Mouse (Mus musculus): ENCODE measurements around the gene Map4k1. TPM values are rescaled to one million over a fixed set of nuclear protein-coding genes. Genes with fewer than 3 reads are reported as not detected.

The Map4k1 gene
- total RNA-seq, 2 experiments from 2014 or later, result 0.29 to 0.36 TPM

DNA sequence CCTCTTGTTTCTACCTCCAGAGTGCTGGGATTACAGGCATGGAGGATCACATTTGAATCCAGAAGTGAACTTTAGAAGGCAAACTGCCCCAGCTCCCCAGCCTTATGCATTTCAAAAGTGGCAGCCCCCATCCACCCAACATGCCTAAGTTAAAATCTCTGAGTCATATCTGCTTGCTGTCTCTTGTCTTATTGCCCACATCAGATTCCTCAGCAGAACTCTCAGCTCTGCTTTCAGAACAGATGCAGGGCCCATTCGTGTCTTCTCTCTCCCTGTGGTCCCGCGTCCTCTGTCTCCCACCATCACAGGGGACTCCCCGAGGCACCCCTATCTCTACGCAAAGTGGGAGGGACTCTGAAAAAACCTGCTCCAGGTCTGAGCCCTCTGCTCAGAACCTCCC lies 44.3 kb downstream of the Map4k1 start:
- DNase-seq, result no peak

DNA sequence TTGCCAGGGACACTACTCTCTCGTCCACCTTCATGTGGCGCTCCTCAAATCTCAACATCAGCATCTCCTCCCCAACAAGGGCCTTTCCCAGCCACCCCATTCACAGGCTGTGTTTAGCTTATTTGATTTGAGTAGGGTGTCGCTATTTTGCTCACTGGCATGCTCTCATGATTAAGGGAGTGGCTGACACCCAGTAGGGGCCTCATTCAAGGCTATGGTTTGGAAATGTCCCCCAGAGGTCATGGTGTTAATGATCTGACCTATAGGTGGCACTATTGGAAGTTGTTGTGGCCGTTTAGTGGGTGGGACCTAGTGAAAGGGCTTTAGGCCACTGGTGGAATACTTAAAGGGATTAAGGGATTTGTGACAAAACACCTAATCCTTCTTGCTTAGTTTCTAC lies 45.0 kb downstream of the Map4k1 start:
- DNase-seq, result no peak

DNA sequence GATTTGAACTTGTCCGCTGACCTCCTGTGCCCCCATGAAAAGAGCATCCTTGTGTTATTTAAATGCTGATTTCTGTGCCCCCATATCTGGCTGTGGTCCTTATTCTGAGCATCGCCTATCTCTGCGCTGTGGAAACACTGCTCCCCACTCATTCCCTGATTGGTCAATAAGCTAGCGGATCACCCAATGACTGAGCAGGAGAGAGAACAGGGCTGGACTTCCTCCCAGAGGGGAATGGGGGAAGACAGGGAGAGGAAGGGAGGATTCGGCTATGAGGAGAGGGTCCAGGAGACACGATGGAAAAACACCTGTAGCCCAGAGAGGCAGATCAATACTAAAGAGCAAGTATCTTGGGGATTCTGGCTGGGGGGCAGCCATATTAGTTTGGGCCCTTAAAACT lies 46.9 kb downstream of the Map4k1 start:
- DNase-seq, result no peak

DNA sequence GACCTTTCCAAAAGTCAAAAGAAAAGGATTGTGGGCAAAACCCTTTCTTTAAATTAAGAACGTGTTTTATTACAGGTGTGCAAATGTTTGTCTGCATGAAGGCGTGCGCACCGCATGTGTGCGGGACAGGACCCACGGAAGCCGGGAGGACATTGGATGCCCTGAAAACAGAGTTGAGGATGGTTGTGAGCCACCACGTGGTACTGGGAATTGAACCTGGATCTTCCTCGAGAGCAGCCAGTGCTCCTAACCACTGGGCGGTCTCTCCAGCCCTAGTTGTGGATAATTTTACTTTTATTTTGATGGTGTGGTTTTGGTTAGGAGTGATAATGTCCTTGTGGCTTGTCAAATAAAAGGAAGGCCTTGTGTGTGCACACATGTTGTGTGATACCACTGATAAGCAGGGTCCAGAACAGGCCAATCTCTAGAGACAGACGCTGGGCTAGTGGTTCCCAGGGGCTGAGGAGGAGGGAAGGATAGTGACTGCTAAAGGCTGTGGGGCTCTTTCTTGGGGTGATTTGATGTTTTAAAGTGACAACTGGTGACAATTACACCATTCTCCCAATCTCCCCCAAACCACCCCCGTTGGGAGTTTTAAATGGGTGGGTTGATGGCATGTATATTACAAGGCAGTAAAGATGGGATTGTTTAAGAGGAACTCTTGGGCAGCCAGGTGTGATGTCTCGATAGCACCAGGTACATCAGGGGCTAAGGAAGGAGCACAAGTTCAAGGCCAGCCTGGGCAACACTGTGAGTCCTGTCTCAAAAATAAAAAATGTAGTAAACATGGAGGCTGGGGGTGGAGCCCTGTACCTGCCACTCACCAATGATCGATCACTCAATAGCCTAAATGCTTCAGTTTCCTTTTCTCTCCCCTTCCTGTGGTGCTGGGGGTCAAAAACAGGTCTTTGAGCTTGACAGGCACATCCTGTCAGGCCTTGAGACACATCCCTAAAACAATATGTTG lies 48.1 kb downstream of the Map4k1 start:
- DNase-seq, result no peak

DNA sequence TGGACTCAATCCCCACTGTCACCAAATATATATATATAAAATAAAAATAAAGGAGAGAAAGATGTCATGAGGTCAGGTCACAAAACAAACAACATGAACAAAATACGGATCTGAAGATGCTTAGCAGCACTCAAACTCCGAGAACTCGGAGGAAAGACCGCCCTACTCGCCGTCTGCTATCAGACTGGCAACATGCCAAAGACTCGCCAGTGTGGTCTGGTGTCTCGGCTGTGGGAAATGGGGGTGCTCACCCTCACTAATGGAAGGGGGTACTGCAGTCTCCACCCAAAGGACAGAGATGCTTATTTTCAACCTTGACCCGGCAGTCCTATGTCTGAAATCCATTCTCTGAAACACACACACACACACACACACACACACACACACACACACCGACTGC lies 49.8 kb downstream of the Map4k1 start:
- DNase-seq, result no peak

DNA sequence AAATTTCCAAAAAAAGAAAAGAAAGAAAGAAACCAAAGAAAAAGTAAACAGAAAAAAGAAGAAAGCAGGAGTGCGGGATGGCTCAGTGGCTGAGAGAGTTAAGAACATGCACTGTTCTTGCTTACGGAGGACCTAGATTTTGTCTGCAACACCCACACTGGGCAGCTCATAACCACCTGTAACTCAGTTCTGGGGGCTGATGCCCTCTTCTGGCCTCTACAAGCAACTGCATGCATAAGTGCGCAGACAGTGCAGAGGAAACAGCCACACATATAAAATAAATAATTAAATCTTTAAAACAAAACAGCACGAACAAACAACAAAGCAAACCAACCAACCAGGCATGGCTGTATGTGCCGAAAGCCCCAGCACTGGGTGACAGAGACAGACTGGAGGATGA lies 50.8 kb downstream of the Map4k1 start:
- DNase-seq, result no peak

DNA sequence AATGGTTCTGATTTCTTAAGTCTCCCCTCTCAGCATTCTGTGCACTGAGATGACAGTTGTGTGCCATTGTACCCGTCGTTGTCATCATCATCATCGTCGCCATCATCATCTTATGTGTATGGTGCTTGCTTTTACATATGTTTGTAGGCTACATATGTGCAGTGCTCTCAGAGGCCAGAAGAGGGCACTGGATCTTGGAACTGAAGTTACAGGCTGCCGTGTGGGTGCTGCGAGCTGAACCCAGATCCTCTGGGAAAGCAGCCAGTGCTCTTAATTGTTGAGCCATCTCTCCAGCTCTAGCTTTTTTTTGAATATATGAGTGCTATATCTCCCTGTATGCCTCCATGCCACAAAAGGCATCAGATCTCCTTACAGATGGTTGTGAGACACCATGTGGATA lies 55.4 kb downstream of the Map4k1 start:
- DNase-seq, result no peak

DNA sequence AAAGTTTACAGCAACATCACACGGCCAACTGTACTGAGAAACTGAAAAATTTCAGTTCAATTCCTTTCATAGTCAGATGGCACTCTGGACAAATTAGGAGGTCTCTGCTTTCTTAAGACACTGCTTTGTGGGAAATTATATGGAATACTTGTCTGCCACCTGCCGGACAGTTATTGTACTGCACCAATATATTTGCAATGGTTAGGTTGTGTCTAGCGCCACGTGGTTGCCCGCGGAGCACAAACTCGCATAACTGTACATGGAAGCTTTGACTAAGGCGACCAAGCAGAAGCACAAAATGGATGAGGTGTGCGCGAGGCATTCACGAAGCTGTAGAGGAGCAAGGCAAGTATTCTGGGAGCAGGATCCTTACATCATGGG lies 57.7 kb downstream of the Map4k1 start:
- peak; percentile 54 for DNase-seq

DNA sequence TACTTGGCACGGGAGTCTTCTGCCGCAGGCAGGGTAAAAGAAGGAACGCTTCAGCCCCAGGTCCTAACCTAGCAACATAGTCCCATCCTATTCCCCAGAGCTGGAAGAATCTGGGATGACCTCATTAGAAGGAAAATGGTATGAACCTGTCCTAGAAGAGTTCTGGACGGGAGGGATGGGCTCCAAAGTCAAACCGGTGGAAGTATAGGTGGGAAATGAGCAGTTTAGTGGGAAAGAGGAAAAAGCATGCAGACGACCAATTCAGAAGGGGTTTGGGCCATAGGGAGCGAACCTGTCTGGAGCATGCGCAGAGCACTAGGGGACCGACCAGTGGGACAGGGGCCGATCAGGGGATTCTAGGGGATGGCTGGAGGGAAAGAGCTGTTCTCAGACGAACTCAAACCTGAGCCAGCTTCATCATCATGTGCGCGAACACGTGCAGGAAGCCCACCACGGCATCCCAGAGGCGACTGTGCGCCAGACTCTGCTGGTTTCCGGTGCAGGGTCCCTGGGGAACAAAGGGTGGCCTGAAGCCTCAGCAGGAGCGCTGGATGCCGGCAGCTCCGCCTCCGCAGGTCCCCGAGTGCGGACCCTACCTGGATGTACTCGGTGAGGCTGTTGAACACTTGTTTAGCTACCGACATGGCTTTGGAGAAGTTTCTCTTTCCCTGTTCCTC lies 58.3 kb downstream of the Map4k1 start:
- no peak for DNase-seq

DNA sequence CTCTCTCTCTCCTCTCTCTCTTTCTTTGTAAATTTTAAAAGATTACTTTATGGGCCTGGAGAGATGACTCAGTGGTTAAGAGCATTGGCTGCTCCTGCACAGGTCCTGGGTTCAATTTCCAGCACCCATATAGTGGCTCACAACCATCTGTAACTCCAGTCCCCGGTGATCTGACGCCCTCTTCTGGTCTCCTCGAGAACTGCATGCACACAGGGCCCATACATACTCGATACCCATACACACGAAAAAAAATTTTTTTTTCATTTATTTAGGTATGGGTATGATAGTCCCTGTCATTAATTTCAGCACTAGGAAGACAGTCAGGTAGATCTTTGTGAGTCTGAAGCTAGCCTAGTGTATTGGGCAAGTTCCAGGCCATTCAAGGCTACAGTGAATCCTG lies 59.3 kb downstream of the Map4k1 start:
- DNase-seq, result no peak

DNA sequence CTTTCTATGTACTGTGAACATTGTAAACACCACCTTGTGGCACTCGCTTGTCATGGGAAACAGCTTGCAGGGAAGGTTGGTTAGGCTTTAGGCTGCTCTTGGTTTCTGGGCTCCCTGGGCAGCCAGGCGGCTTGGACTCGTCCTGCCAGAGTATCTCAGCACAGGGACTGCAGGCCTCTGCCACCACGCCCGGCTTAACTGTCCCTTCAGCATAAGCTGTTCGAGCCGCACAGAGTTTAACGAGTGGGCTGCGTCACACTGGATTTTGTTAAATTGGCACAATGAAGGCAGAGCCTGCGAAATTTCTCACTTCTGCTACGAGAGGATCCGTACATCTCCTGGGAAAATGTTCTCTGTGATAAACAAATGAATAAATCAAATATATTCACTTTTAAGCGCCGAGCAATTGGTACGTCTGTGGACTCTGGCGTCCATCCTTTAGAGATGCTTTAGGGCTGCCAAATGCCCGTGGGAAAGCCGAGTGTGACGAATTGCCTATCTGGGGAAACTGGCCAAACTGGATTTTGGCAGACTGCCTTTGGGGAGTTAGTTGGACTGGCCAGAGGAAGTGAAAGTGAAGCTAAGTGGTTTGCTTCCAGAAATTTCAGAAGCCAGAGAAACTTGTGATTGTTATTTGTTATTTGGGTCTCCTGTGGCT lies 61.3 kb downstream of the Map4k1 start:
- DNase-seq, result peak; percentile 74

DNA sequence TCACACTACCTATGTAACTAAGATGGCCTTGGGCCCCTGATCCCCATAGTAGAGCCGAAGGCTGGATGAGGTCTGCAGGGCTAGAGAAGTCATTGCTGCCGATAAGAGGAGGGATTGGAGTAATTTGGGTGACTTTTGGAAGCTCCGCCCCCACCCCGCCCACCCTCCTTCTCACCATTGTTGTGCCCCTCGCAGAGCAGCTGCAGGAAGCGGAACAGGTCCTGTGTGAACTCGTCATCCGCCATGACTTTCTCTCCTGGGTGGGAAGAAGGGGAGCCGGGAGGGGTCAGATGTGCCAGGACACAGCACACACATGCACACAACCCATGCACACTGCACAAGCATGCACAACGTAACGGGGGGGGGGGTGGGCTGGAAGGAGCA lies 61.8 kb downstream of the Map4k1 start:
- DNase-seq, result no peak

DNA sequence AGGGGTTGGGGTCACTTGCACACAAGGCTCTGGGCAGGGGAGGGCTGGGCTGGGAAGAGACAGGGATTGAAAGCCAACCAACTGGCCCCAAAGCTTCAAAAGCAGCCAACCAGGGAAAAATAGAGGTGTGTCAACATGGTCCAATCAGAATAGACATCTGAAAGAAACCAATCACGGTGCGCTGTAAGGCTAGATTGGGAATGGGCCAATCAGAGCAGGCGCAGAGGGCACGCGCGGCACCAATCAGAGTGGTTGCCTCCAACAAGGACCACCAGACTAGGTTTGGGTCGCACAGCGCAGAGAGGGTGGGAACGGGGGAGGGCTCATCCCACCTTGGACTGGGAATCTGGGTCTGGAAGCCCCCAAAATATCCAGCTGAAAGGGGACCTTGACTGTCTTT lies 62.5 kb downstream of the Map4k1 start:
- no peak for DNase-seq

DNA sequence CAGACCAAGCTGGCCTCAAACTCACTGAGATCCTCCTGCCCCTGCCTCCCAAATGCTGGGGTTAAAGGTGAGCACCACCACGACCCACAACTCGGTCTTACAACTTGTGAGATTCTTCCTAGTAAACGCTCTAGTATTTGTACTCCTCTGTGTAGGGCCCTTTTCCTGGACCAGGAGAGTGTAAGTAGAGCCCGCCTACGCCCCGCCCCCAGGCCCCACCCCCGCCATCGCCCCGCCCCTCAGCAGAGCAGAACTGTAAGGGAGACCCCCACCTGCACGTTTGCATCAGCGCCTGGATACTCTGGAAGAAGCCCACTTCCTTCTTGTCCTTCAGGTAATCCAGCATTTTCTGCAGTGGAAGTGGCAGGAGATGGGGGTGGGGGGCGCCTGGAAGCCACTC lies 64.7 kb downstream of the Map4k1 start:
- DNase-seq, result no peak

DNA sequence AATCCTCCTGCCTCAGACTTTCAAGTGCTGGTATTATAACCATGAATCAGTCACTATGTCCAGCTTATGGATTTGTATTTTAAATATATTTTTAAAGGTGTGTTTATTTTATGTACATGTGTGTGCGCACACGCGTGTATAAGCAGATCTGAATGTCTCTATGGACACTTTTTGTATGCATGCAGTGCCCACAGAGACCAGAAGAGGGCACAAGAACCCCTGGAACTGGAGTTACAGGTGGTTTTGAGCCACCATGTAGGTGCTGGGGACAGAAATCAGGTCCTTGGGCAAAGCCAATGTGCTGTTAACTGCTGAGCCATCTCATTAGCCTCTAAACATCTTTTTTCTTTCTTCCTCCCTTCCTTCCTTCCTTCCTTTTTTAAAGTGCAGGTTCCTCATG lies 66.2 kb downstream of the Map4k1 start:
- DNase-seq, result no peak

DNA sequence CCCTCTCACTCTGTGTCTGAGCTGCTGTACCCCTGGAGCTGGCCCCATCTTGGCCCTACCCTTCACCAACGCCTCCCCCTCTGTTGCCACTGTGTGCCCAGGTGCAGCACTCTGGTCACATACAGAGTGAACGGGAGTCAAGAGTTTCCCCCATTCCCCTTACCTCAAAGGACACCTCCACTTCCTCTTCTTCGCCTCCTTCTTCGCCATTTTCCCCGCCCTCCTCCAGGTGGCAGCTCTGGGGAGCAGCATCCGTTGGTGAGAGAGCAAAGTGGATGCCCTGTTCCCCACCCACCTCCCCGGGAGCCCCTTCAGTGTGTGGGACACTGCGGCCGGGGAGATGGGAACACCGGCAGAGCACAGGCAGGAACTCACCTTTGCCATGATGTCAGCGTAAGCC lies 66.8 kb downstream of the Map4k1 start:
- DNase-seq, result no peak

DNA sequence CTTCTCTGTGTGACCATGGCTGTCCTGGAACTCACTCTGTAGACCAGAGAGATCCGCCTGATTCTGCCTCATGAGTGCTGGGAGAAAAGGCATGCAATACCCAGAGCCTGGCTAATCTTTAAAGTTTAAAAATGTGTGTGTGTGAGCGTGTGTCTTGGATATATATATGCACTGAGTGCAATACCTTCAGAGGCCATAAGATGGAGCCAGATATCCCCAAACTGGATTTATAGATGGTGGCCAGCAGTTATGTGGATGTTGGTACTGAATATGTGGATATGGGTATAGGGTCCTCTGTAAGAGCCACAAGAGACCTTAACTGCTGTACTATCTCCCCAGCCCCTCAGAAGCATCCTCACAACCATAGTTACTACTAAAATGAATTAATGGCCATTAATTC lies 68.9 kb downstream of the Map4k1 start:
- DNase-seq, result no peak

DNA sequence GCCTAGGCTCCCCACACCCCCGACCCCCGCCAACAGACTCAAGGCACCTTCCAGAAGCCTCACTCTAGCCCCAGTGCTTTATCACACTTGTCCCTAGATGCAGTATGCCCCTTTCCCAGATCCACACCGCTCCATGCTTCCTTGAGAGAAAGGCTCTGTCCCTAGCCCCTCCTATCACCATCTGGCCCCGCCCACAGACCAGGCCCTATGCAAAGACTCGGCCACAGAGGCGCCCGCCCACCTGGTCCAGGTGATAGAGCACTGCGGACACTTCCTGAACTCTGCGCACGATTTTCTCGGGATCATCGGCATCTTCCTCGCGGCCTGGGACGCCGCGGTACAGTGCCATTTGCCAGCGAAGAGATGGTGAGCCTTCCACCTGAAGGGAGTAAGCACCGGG lies 71.0 kb downstream of the Map4k1 start:
- no peak for DNase-seq

Small RNA genes within 50 kb of the gene (microRNA-seq; reads per million reads assigned to microRNA genes)
- gene Gm44408 (ENCODE audit: borderline replicate concordance in 2 of 2), result 0 reads per million in 2 experiments

Other genes with a start within 250 kb of the Map4k1 start
- 10 to 100 TPM; 35.2 to 46.5 TPM for gene Mrps12, start 240.2 kb upstream of the Map4k1 start, total RNA-seq (2021)
- 10 to 100 TPM; 13.5 to 15.6 TPM for gene Sars2, start 240.1 kb upstream of the Map4k1 start, total RNA-seq (2021)
- not detected for gene Ccer2, start 225.9 kb upstream of the Map4k1 start, total RNA-seq (2021)
- 10 to 100 TPM; 81.6 to 82.3 TPM for gene Sirt2, start 215.3 kb upstream of the Map4k1 start, total RNA-seq (2021)
- gene Nfkbib, start 214.5 kb upstream of the Map4k1 start, total RNA-seq (2021), result 10 to 100 TPM; 24.4 to 27.9 TPM
- gene Rinl, start 193.1 kb upstream of the Map4k1 start, total RNA-seq (2021), result under 1 TPM; 0.51 to 0.78 TPM
- gene Hnrnpl, start 173.5 kb upstream of the Map4k1 start, total RNA-seq (2021), result 100 to 1,000 TPM; 118 to 120 TPM
- 100 to 1,000 TPM; 185 to 241 TPM for gene Ech1, start 156.8 kb upstream of the Map4k1 start, total RNA-seq (2021)
- 1 to 10 TPM; 3.2 to 5.4 TPM for gene Lgals4, start 148.2 kb upstream of the Map4k1 start, total RNA-seq (2021)
- not detected for gene Lgals7, start 118.2 kb upstream of the Map4k1 start, total RNA-seq (2021)
- under 1 TPM in 1 of 2 experiments, not detected in 1; 0.10 TPM for gene Capn12, start 100.6 kb upstream of the Map4k1 start, total RNA-seq (2021)
- gene Actn4, start 19.7 kb upstream of the Map4k1 start, total RNA-seq (2021), result 10 to 100 TPM; 36.7 to 45.8 TPM
- 100 to 1,000 TPM; 116 to 137 TPM for gene Eif3k, start 186 bp upstream of the Map4k1 start, total RNA-seq (2021)
- gene Ryr1, start 143.1 kb downstream of the Map4k1 start, total RNA-seq (2021), result 1,000 to 10,000 TPM; 1,331 to 1,686 TPM
- gene Rasgrp4, start 152.8 kb downstream of the Map4k1 start, total RNA-seq (2021), result under 1 TPM; 0.69 to 0.72 TPM
- gene Fam98c, start 174.2 kb downstream of the Map4k1 start, total RNA-seq (2021), result 10 to 100 TPM; 11.0 to 12.9 TPM
- gene Ggn, start 188.2 kb downstream of the Map4k1 start, total RNA-seq (2021), result under 1 TPM; 0.15 to 0.32 TPM
- gene Spred3, start 188.4 kb downstream of the Map4k1 start, total RNA-seq (2021), result under 1 TPM; 0.77 to 0.86 TPM
- 100 to 1,000 TPM; 156 to 200 TPM for gene Psmd8, start 198.7 kb downstream of the Map4k1 start, total RNA-seq (2021)
- under 1 TPM in 1 of 2 experiments, not detected in 1; 0.29 TPM for gene Catsperg1, start 232.0 kb downstream of the Map4k1 start, total RNA-seq (2021)

All from gastrocnemius, postnatal 25 days (tissue).